Mouse (Mus musculus) ovary, postnatal 36 days (tissue): ENCODE measurements around the gene Skor1.
A peak's percentile ranks its signal among the peaks of the same experiment; 100 is the strongest.

Experiments
- DNase-seq: peaks from one replicate; pipeline ENCODE4 v3.0.0; 2022; ENCODE audit warnings: low spot score, mixed read lengths

Skor1 gene

GRCm38 (mm10) chr9:63091101-63091921 is 57.5 kb downstream of the Skor1 start:
- DNase-seq: peak; percentile 55

GRCm38 (mm10) chr9:63089141-63089540 is 59.6 kb downstream of the Skor1 start:
- DNase-seq: no peak
